ENCODE assay signal across 8 mouse cellular contexts in genomic region chr10:78480954-78481927, GRCm38 (mm10). TPM values are rescaled to one million over a fixed set of nuclear protein-coding genes. Genes with fewer than 3 reads are reported as not detected.
A peak's percentile ranks its signal among the peaks of the same experiment; 100 is the strongest.
DNase-seq lines count a peak whose midpoint lies in the region; ATAC-seq lines count a peak whose summit lies in the region.

No protein-coding gene starts in this region.

- no peak for DNase-seq in heart, adult 9 months (ENCODE audit: low spot score in 2 of 2)
- DNase-seq in midbrain, embryonic 10.5 days (ENCODE audit: low spot score): no peak
- no peak for DNase-seq in embryo, embryonic 9.5 days (ENCODE audit: extremely low spot score)
- no peak for DNase-seq in left cerebral cortex, adult 11 months (ENCODE audit: low spot score)
- DNase-seq in ovary, postnatal 14 days (ENCODE audit: low spot score): no peak

- H3K36me3 ChIP-seq in heart, embryonic 15.5 days: no peaks in the 10 kb centered on the region
- H3K36me3 ChIP-seq in hindbrain, embryonic 13.5 days: no peaks in the 10 kb centered on the region
- no peaks in the 10 kb centered on the region for H3K36me3 ChIP-seq in midbrain, embryonic 10.5 days

- peak overlapping the region; percentile 88 for H3K4me2 ChIP-seq in heart, embryonic 15.5 days
- H3K4me2 ChIP-seq in hindbrain, embryonic 13.5 days: peak overlapping the region; percentile 90

- ATAC-seq in heart, embryonic 15.5 days (replicated peaks; ENCODE audit: insufficient number of reproducible peaks, insufficient read depth, low FRiP score, low read depth): peak; percentile 3; the same call in 1 of the 2 replicates
- peak; percentile 2 for ATAC-seq in activated CD4-positive, CD25-positive, alpha-beta regulatory T cell, adult 4 months
- no peak; the same call in none of the 2 replicates for ATAC-seq in hindbrain, embryonic 13.5 days (ENCODE audit: low FRiP score)

- H3K4me3 ChIP-seq in heart, embryonic 15.5 days: peak overlapping the region; percentile 56
- H3K4me3 ChIP-seq in hindbrain, embryonic 13.5 days: peak overlapping the region; percentile 54
- peak overlapping the region; percentile 64 for H3K4me3 ChIP-seq in midbrain, embryonic 10.5 days

- H3K27me3 ChIP-seq in heart, embryonic 15.5 days: peaks cover 13% of the 10 kb centered on the region
- peaks cover 24% of the 10 kb centered on the region for H3K27me3 ChIP-seq in hindbrain, embryonic 13.5 days
- H3K27me3 ChIP-seq in midbrain, embryonic 10.5 days (ENCODE audit: low read depth, poor library complexity, severe bottlenecking): peaks cover 49% of the 10 kb centered on the region

- H3K9me3 ChIP-seq in heart, embryonic 15.5 days (replicated peaks): no peaks in the 10 kb centered on the region
- H3K9me3 ChIP-seq in hindbrain, embryonic 13.5 days: no peaks in the 10 kb centered on the region
- H3K9me3 ChIP-seq in midbrain, embryonic 10.5 days (replicated peaks): no peaks in the 10 kb centered on the region

- peaks cover 9% of the 10 kb centered on the region for H3K4me1 ChIP-seq in heart, embryonic 15.5 days (replicated peaks)
- peaks cover 11% of the 10 kb centered on the region for H3K4me1 ChIP-seq in hindbrain, embryonic 13.5 days (replicated peaks)
- peaks cover 16% of the 10 kb centered on the region for H3K4me1 ChIP-seq in midbrain, embryonic 10.5 days

- 37% methylated on average over 21 of the region's 21 CpGs for WGBS in heart, embryonic 15.5 days
- WGBS in hindbrain, embryonic 13.5 days: 40% methylated on average over 21 of the region's 21 CpGs
- 38% methylated on average over 21 of the region's 21 CpGs for WGBS in midbrain, embryonic 10.5 days

- H3K9ac ChIP-seq in heart, embryonic 15.5 days: peak overlapping the region; percentile 52
- peak overlapping the region; percentile 74 for H3K9ac ChIP-seq in hindbrain, embryonic 13.5 days

- H3K27ac ChIP-seq in heart, embryonic 15.5 days: no peak overlapping the region
- H3K27ac ChIP-seq in hindbrain, embryonic 13.5 days: no peak overlapping the region
- peak overlapping the region; percentile 79 for H3K27ac ChIP-seq in midbrain, embryonic 10.5 days (replicated peaks)

RNA-seq across cellular contexts. Expression of gene Pdxk, which starts 16.5 kb away (rescaled TPM):
- 4.6 and 8.7 TPM in 2 replicates for polyA plus RNA-seq in heart, embryonic 15.5 days (2015; fragmentation: Nextera tagmentation; extraction: Ambion mirVana)
- 1 to 10 TPM; 5.7 to 8.5 TPM for polyA plus RNA-seq in activated CD4-positive, CD25-positive, alpha-beta regulatory T cell, adult 4 months (2017; shearing (Covaris generic))
- 19.2 and 20.1 TPM in 2 replicates for polyA plus RNA-seq in hindbrain, embryonic 13.5 days (2015; fragmentation: Nextera tagmentation; extraction: Ambion mirVana)
- polyA plus RNA-seq in midbrain, embryonic 10.5 days (2016; fragmentation: Nextera tagmentation; extraction: Ambion mirVana): 10.5 and 11.1 TPM in 2 replicates

RNA-seq across cellular contexts. Expression of gene Olfr1358, which starts 36.0 kb away (rescaled TPM):
- polyA plus RNA-seq in heart, embryonic 15.5 days (2015; fragmentation: Nextera tagmentation; extraction: Ambion mirVana): not detected in 2 replicates
- not detected for polyA plus RNA-seq in activated CD4-positive, CD25-positive, alpha-beta regulatory T cell, adult 4 months (2017; shearing (Covaris generic))
- polyA plus RNA-seq in hindbrain, embryonic 13.5 days (2015; fragmentation: Nextera tagmentation; extraction: Ambion mirVana): not detected in 2 replicates
- polyA plus RNA-seq in midbrain, embryonic 10.5 days (2016; fragmentation: Nextera tagmentation; extraction: Ambion mirVana): not detected in 2 replicates

RNA-seq across cellular contexts. Expression of gene Cstb, which starts 55.8 kb away (rescaled TPM):
- 114 and 160 TPM in 2 replicates for polyA plus RNA-seq in heart, embryonic 15.5 days (2015; fragmentation: Nextera tagmentation; extraction: Ambion mirVana)
- 100 to 1,000 TPM; 166 to 179 TPM for polyA plus RNA-seq in activated CD4-positive, CD25-positive, alpha-beta regulatory T cell, adult 4 months (2017; shearing (Covaris generic))
- 93.9 and 105 TPM in 2 replicates for polyA plus RNA-seq in hindbrain, embryonic 13.5 days (2015; fragmentation: Nextera tagmentation; extraction: Ambion mirVana)
- 112 and 114 TPM in 2 replicates for polyA plus RNA-seq in midbrain, embryonic 10.5 days (2016; fragmentation: Nextera tagmentation; extraction: Ambion mirVana)
